Mouse (Mus musculus): Measurements from ENCODE around the gene Rhbdl1.

DNA sequence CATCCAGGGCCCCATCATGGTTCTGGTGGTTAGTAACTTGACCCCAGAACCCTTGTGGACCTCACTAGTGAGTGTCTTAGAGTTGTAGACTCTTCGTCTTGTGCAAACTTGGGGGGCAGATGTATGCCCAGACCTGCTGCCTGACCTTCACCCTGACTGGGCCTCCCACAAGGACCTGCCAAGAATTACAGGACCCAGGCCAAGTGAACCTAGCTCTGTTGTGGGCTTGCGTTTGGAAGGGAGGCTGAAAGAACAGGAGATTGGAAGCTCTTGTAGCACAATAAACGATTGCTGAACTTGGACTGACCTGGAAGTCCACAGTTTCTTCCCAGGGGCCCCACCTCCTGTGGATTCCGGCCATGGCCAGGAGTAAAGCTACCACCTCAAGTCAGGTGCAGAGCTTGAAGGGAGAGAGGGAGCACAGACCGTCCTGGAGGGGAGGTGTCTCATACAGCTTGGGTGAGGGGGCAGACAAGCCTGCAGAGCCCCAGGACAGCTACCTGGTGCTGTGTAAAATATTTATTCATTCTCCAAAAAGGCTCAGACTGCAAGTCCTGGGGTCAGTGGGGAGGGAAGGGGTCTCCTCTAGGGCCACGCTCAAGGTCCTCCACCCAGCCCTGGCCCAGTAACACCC, 3.0 kb downstream of the Rhbdl1 start:
- TF ChIP-seq CTCF (IDR thresholded peaks at IDR 0.05; ENCODE audit: control insufficient read depth, insufficient read depth, insufficient replicate concordance, low read depth, low read length) (no peak), POLR2A (IDR thresholded peaks at IDR 0.05; ENCODE audit: control insufficient read depth, low read depth, low read length) (no peak)
